Mouse (Mus musculus): ENCODE measurements at regions not wholly inside any gene's neighbourhood (a gene's known extent, or its start where the extent isn't known, plus 50 kb on each side); places are given as distances from the start of the nearest gene placed in this dataset.
A peak's percentile ranks its signal among the peaks of the same experiment; 100 is the strongest.

GRCm38 (mm10) chr2:27590511-27590910 lies 75.6 kb downstream of the Wdr5 start:
- ATAC-seq (replicated peaks; ENCODE audit: low FRiP score, low TSS enrichment, low read depth) (no peak), DNase-seq (ENCODE audit: low spot score) (no peak)
- Histone ChIP-seq H3K27ac (ENCODE audit: low read depth) (no peak overlapping the region), H3K36me3 (ENCODE audit: control insufficient read depth, insufficient read depth, low read length) (no peaks in the 10 kb centered on the region), H3K9ac (ENCODE audit: low read length) (no peak overlapping the region), H3K4me3 (ENCODE audit: low read depth, low read length) (no peak overlapping the region), H3K9me3 (ENCODE audit: control insufficient read depth, low read length) (no peaks in the 10 kb centered on the region), H3K27me3 (replicated peaks; ENCODE audit: control insufficient read depth, insufficient read depth, low read length) (no peaks in the 10 kb centered on the region), H3K4me2 (ENCODE audit: low read length) (no peak overlapping the region), H3K4me1 (replicated peaks; ENCODE audit: control insufficient read depth, insufficient read depth, low read length) (peaks cover 19% of the 10 kb centered on the region)
- 79% methylated on average over 6 of the region's 6 CpGs for WGBS

DNA sequence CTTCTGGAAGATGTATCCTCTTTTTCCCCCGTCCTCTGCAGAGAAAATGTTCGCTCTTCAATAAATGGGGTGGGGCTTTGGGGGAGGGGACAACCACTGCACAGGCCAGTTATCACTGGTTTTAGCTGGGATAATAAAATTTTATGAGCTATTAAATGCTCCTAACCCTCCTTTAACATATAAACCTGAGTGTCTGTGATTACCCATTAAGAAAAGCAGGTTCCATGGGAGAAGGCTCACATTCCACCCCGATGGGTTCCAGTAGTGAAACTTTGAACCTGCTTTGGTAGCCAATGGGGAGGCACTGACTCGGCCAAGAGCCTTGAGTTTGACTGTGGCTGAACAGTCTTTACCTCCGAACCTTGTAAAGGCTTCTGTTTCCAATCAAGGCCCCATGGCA lies 76.7 kb downstream of the Wdr5 start:
- Histone ChIP-seq H3K4me3 (ENCODE audit: low read depth, low read length) (no peak overlapping the region), H3K27me3 (replicated peaks; ENCODE audit: control insufficient read depth, insufficient read depth, low read length) (no peaks in the 10 kb centered on the region), H3K9me3 (ENCODE audit: control insufficient read depth, low read length) (no peaks in the 10 kb centered on the region), H3K4me1 (replicated peaks; ENCODE audit: control insufficient read depth, insufficient read depth, low read length) (peaks cover 25% of the 10 kb centered on the region), H3K9ac (ENCODE audit: low read length) (no peak overlapping the region), H3K4me2 (ENCODE audit: low read length) (no peak overlapping the region), H3K27ac (ENCODE audit: low read depth) (peak overlapping the region; percentile 47; the same call in 1 of the 2 replicates), H3K36me3 (ENCODE audit: control insufficient read depth, insufficient read depth, low read length) (no peaks in the 10 kb centered on the region)
- 54% methylated on average over 5 of the region's 5 CpGs for WGBS
- ATAC-seq (replicated peaks; ENCODE audit: low FRiP score, low TSS enrichment, low read depth) (peak; percentile 68), DNase-seq (ENCODE audit: low spot score) (no peak)

DNA sequence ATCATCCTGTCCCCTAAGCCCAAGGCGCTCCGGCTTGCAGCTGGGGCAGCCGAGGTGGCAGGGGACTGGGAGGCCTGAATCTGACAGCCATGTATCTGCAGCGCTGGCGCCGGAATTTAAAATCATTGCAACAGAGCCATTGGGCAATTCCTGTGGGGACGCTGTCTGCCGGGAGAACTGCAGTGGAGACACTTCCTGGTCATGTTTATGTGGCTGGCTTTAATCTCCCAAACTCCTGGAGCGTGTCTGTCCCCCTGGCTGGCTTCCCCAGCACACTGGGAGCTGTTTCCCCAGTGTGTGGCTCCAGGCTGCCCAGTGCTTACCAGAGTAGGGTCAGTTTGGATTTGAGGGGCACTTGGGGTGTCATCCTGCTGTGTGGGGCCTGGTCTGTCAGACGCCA lies 78.4 kb downstream of the Wdr5 start:
- H3K9ac ChIP-seq (ENCODE audit: low read length) = no peak overlapping the region
- 32% methylated on average over 10 of the region's 10 CpGs for WGBS
- 0 out of 2 replicates have a peak, but pooled peaks cover 5% of the 10 kb centered on the region for H3K9me3 ChIP-seq (ENCODE audit: control insufficient read depth, low read length)
- ATAC-seq (replicated peaks; ENCODE audit: low FRiP score, low TSS enrichment, low read depth) = no peak
- no peaks in the 10 kb centered on the region for H3K36me3 ChIP-seq (ENCODE audit: control insufficient read depth, insufficient read depth, low read length)
- no peaks in the 10 kb centered on the region for H3K27me3 ChIP-seq (replicated peaks; ENCODE audit: control insufficient read depth, insufficient read depth, low read length)
- peak overlapping the region; percentile 1; the same call in 1 of the 2 replicates for H3K27ac ChIP-seq (ENCODE audit: low read depth)
- no peak overlapping the region for H3K4me3 ChIP-seq (ENCODE audit: low read depth, low read length)
- DNase-seq (ENCODE audit: low spot score) = peak; percentile 66
- H3K4me1 ChIP-seq (replicated peaks; ENCODE audit: control insufficient read depth, insufficient read depth, low read length) = peaks cover 25% of the 10 kb centered on the region
- no peak overlapping the region for H3K4me2 ChIP-seq (ENCODE audit: low read length)

DNA sequence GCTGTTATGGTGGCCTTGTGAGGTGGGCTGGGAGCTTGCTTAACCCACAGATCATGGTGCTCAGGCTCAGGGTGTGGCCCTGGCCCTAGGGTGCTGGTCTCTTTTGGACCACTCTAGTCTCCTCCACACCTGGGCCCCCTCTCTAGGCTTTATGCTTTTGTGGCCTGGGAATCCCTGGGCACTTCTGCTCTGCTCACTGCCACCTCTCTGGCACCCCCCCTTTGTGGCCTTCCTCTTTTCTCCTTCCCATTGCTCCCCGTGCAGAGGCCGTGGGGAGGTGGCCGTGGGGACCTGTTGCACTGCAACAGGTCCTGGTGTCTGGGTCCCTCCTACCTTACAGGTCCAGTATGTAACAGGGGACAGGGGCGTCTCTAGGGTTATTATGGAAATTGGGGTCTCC lies 80.3 kb downstream of the Wdr5 start:
- Histone ChIP-seq H3K9ac (ENCODE audit: low read length) (no peak overlapping the region), H3K4me1 (replicated peaks; ENCODE audit: control insufficient read depth, insufficient read depth, low read length) (peaks cover 25% of the 10 kb centered on the region), H3K36me3 (ENCODE audit: control insufficient read depth, insufficient read depth, low read length) (no peaks in the 10 kb centered on the region), H3K27ac (ENCODE audit: low read depth) (no peak overlapping the region), H3K27me3 (replicated peaks; ENCODE audit: control insufficient read depth, insufficient read depth, low read length) (no peaks in the 10 kb centered on the region), H3K4me2 (ENCODE audit: low read length) (no peak overlapping the region), H3K4me3 (ENCODE audit: low read depth, low read length) (no peak overlapping the region), H3K9me3 (ENCODE audit: control insufficient read depth, low read length) (0 out of 2 replicates have a peak, but pooled peaks cover 5% of the 10 kb centered on the region)
- DNase-seq (ENCODE audit: low spot score) = no peak
- 91% methylated on average over 4 of the region's 4 CpGs for WGBS
- ATAC-seq (replicated peaks; ENCODE audit: low FRiP score, low TSS enrichment, low read depth) = no peak

DNA sequence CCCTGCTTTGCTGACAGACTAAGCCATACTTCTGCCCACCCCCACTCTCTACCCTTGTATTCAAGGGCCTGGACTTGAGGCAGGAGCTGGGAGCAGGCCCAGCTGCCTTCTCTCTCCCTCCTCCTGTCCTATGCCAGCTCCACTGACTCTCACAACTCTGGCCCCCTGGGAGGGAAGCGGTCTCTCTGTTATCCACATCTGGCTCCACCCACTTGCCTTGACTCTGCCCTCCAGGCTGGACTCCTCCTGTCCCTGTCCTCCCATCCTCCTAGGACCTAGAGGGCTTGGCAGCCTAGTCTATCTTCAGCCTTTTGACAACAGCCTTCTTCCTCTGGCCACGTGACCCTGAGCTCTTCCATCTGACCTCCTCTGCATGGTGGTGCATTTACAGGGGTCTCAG lies 80.0 kb upstream of the Rxra start:
- Histone ChIP-seq H3K4me2 (ENCODE audit: low read length) (no peak overlapping the region), H3K27me3 (replicated peaks; ENCODE audit: control insufficient read depth, insufficient read depth, low read length) (no peaks in the 10 kb centered on the region), H3K4me1 (replicated peaks; ENCODE audit: control insufficient read depth, insufficient read depth, low read length) (peaks cover 25% of the 10 kb centered on the region), H3K9ac (ENCODE audit: low read length) (no peak overlapping the region), H3K36me3 (ENCODE audit: control insufficient read depth, insufficient read depth, low read length) (no peaks in the 10 kb centered on the region), H3K9me3 (ENCODE audit: control insufficient read depth, low read length) (0 out of 2 replicates have a peak, but pooled peaks cover 5% of the 10 kb centered on the region), H3K27ac (ENCODE audit: low read depth) (no peak overlapping the region), H3K4me3 (ENCODE audit: low read depth, low read length) (no peak overlapping the region)
- 41% methylated on average over 2 of the region's 2 CpGs for WGBS
- ATAC-seq (replicated peaks; ENCODE audit: low FRiP score, low TSS enrichment, low read depth) (no peak), DNase-seq (ENCODE audit: low spot score) (no peak)

DNA sequence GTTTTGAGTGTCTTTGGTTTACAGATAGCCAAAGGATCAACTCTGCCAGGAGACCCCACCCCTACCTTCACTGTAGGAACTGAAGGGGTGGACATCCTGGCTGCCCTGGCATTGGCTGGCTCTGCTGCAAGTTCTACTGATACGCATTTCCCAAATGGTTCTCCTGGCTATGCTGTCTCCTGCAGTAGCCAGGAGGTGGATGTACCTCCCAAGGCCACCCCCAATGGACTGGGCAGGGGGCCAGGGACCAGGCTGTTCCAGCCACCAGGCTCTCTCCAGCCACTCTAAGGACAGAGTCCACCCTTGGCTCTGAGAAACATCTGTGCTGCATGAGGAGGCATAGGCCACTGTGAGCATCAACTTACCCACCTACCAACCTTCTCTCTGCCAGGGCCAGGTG lies 79.3 kb upstream of the Rxra start:
- H3K27me3 ChIP-seq (replicated peaks; ENCODE audit: control insufficient read depth, insufficient read depth, low read length) = no peaks in the 10 kb centered on the region
- H3K9ac ChIP-seq (ENCODE audit: low read length) = no peak overlapping the region
- DNase-seq (ENCODE audit: low spot score) (no peak), ATAC-seq (replicated peaks; ENCODE audit: low FRiP score, low TSS enrichment, low read depth) (no peak)
- H3K9me3 ChIP-seq (ENCODE audit: control insufficient read depth, low read length) = 0 out of 2 replicates have a peak, but pooled peaks cover 5% of the 10 kb centered on the region
- no peaks in the 10 kb centered on the region for H3K36me3 ChIP-seq (ENCODE audit: control insufficient read depth, insufficient read depth, low read length)
- 95% methylated on average over 1 of the region's 1 CpGs for WGBS
- H3K27ac ChIP-seq (ENCODE audit: low read depth) = no peak overlapping the region
- no peak overlapping the region for H3K4me3 ChIP-seq (ENCODE audit: low read depth, low read length)
- peaks cover 25% of the 10 kb centered on the region for H3K4me1 ChIP-seq (replicated peaks; ENCODE audit: control insufficient read depth, insufficient read depth, low read length)
- H3K4me2 ChIP-seq (ENCODE audit: low read length) = no peak overlapping the region

DNA sequence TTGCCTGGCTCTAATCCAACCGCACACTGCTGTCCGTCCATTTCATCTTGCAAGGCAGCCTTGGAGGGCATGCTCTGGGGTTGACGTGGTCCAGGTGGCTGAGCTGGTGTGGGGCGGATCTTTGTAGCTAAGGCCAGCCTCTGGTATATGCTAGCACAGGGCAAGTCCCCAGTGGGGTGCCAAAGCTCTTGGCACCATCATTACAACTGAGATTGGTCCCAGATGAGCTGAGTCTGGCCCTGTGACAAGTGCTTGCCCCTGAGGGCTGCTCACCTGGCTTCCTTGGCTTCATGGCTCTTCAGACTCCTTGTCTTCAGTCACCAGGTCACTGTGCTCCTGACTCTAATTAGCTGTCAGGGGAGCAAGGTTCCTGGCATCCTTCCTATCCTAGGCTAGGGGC lies 78.3 kb upstream of the Rxra start:
- H3K27me3 ChIP-seq (replicated peaks; ENCODE audit: control insufficient read depth, insufficient read depth, low read length) = no peaks in the 10 kb centered on the region
- DNase-seq (ENCODE audit: low spot score) = no peak
- ATAC-seq (replicated peaks; ENCODE audit: low FRiP score, low TSS enrichment, low read depth) = no peak
- no peak overlapping the region for H3K4me3 ChIP-seq (ENCODE audit: low read depth, low read length)
- no peak overlapping the region for H3K27ac ChIP-seq (ENCODE audit: low read depth)
- H3K4me2 ChIP-seq (ENCODE audit: low read length) = no peak overlapping the region
- peaks cover 19% of the 10 kb centered on the region for H3K4me1 ChIP-seq (replicated peaks; ENCODE audit: control insufficient read depth, insufficient read depth, low read length)
- 95% methylated on average over 4 of the region's 4 CpGs for WGBS
- H3K36me3 ChIP-seq (ENCODE audit: control insufficient read depth, insufficient read depth, low read length) = no peaks in the 10 kb centered on the region
- H3K9me3 ChIP-seq (ENCODE audit: control insufficient read depth, low read length) = 0 out of 2 replicates have a peak, but pooled peaks cover 5% of the 10 kb centered on the region
- H3K9ac ChIP-seq (ENCODE audit: low read length) = no peak overlapping the region

DNA sequence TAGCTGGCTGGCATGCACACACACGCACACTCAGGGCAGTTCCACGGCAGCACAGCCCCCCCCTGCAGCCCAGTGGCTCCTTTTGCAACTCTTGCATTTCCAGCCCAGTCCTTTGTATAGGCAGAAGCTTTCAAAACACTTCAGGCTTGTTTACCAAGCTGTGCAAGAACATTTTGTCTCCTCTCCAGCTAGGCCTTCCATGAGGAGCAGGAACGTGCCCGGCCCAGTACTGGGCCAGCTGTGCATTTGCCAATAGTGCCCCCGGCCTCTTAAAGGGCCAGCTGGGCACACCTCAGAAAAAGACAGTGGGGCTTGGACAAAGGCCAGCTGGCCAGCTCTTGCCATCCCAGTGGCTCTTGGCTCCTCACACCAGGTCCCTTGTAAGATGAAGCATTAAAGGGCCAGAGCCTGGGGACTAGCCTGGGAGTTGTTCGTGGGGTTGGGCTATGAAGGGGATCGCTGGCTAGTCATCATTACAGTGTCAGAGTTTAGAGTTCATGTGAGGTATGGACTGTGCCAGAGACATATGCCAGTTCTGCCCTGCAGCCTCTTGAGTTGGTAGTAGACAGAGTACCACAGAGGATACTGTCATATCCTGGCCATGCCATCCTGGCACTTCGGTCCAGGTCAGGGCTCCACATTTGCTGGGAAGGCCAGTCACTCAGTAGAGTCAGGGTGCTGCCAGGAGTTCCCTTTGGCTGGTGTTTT lies 77.0 kb upstream of the Rxra start:
- Histone ChIP-seq H3K27ac (ENCODE audit: low read depth) (no peak overlapping the region), H3K4me1 (replicated peaks; ENCODE audit: control insufficient read depth, insufficient read depth, low read length) (0 out of 2 replicates have a peak, but pooled peaks cover 7% of the 10 kb centered on the region), H3K4me3 (ENCODE audit: low read depth, low read length) (no peak overlapping the region), H3K4me2 (ENCODE audit: low read length) (no peak overlapping the region), H3K9me3 (ENCODE audit: control insufficient read depth, low read length) (0 out of 2 replicates have a peak, but pooled peaks cover 5% of the 10 kb centered on the region), H3K27me3 (replicated peaks; ENCODE audit: control insufficient read depth, insufficient read depth, low read length) (no peaks in the 10 kb centered on the region), H3K9ac (ENCODE audit: low read length) (no peak overlapping the region), H3K36me3 (ENCODE audit: control insufficient read depth, insufficient read depth, low read length) (no peaks in the 10 kb centered on the region)
- DNase-seq (ENCODE audit: low spot score) (no peak), ATAC-seq (replicated peaks; ENCODE audit: low FRiP score, low TSS enrichment, low read depth) (no peak)
- WGBS = 74% methylated on average over 8 of the region's 8 CpGs

DNA sequence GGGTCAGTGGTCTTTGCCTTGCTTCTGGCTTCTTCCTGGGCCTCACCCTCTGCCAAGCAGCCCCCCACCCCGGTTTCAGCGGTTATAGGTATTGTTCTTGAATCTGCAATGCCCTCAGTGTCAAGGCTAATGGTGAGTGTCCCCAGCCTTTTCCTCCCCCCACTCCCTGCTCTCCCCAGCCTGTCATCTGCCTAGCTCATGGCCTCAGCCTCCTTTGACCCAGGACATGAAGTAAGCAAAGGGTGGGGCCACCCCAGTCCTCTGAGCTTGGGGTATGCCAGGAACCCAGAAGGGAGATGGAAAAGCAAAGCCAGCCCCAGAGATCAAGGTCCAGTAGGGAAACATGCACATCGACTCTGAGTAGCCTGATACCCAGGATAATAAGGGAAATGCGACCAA lies 76.5 kb upstream of the Rxra start:
- H3K9me3 ChIP-seq (ENCODE audit: control insufficient read depth, low read length) = 0 out of 2 replicates have a peak, but pooled peaks cover 5% of the 10 kb centered on the region
- ATAC-seq (replicated peaks; ENCODE audit: low FRiP score, low TSS enrichment, low read depth) (no peak), DNase-seq (ENCODE audit: low spot score) (no peak)
- no peak overlapping the region for H3K4me2 ChIP-seq (ENCODE audit: low read length)
- WGBS = 75% methylated on average over 4 of the region's 4 CpGs
- 0 out of 2 replicates have a peak, but pooled peaks cover 7% of the 10 kb centered on the region for H3K4me1 ChIP-seq (replicated peaks; ENCODE audit: control insufficient read depth, insufficient read depth, low read length)
- H3K27ac ChIP-seq (ENCODE audit: low read depth) = no peak overlapping the region
- H3K36me3 ChIP-seq (ENCODE audit: control insufficient read depth, insufficient read depth, low read length) = no peaks in the 10 kb centered on the region
- H3K9ac ChIP-seq (ENCODE audit: low read length) = no peak overlapping the region
- no peak overlapping the region for H3K4me3 ChIP-seq (ENCODE audit: low read depth, low read length)
- no peaks in the 10 kb centered on the region for H3K27me3 ChIP-seq (replicated peaks; ENCODE audit: control insufficient read depth, insufficient read depth, low read length)

All from intestine, embryonic 14.5 days (tissue).